Mouse (Mus musculus) heart, embryonic 14.5 days (tissue): Measurements from ENCODE around the gene Orc2. TPM values are rescaled to one million over a fixed set of nuclear protein-coding genes. Genes with fewer than 3 reads are reported as not detected.

Experiments used
- ATAC-seq: fragments of 200-750 bp; cut with Nextera tagmentation; 2 replicates; pipeline ENCODE4 v1.8.0; 2017; ENCODE audit warnings: low read depth, moderate TSS enrichment; ENCODE audit not compliant: insufficient number of reproducible peaks, insufficient read depth, low FRiP score
- H3K27ac ChIP-seq, 2 experiments: fragments of 200-500 bp in 1 of 2; fragments of 300-500 bp in 1 of 2; sonication (generic) in 1 of 2; replicated peaks in 1 of 2; 2 replicates each; pipeline ENCODE4 v1.5.1; 2012 to 2014; ENCODE audit warnings: low read depth in 2 of 2, low read length in 2 of 2, control low read depth in 1 of 2, mild to moderate bottlenecking in 1 of 2, mixed read lengths in 1 of 2; ENCODE audit not compliant: control insufficient read depth in 1 of 2, insufficient read depth in 1 of 2
- H3K27me3 ChIP-seq: fragments of 300-500 bp; sonication (generic); 2 replicates; pipeline ENCODE4 v1.6.1; 2014; ENCODE audit warnings: mild to moderate bottlenecking, low read length, control low read depth; ENCODE audit not compliant: control insufficient read depth, insufficient read depth
- H3K36me3 ChIP-seq: fragments of 300-500 bp; sonication (generic); 2 replicates; pipeline ENCODE4 v1.6.1; 2014; ENCODE audit warnings: mild to moderate bottlenecking, control low read depth, low read length, mixed read lengths; ENCODE audit not compliant: control insufficient read depth, insufficient read depth
- H3K4me1 ChIP-seq, 2 experiments: fragments of 200-500 bp in 1 of 2; fragments of 300-500 bp in 1 of 2; sonication (generic) in 1 of 2; 2 replicates each; pipeline ENCODE4 v1.6.1; 2012 to 2014; ENCODE audit warnings: low read length in 2 of 2, control low read depth in 1 of 2, mixed read lengths in 1 of 2; ENCODE audit not compliant: control insufficient read depth in 2 of 2, insufficient read depth in 2 of 2
- H3K4me2 ChIP-seq: fragments of 300-500 bp; sonication (generic); 2 replicates; pipeline ENCODE4 v1.6.1; 2014; ENCODE audit warnings: mild to moderate bottlenecking, low read length
- H3K4me3 ChIP-seq, 2 experiments: fragments of 200-500 bp in 1 of 2; fragments of 300-500 bp in 1 of 2; sonication (generic) in 1 of 2; 2 replicates each; pipeline ENCODE4 v1.5.1; 2012 to 2014; ENCODE audit warnings: low read length in 2 of 2, mild to moderate bottlenecking in 2 of 2, control low read depth in 1 of 2, low read depth in 1 of 2, moderate library complexity in 1 of 2; ENCODE audit not compliant: control insufficient read depth in 1 of 2, insufficient read depth in 1 of 2
- H3K9ac ChIP-seq: fragments of 300-500 bp; sonication (generic); 2 replicates; pipeline ENCODE4 v1.6.1; 2014; ENCODE audit warnings: mild to moderate bottlenecking, low read length
- H3K9me3 ChIP-seq: fragments of 300-500 bp; sonication (generic); 2 replicates; pipeline ENCODE4 v1.6.1; 2016; ENCODE audit warnings: low read length, control low read depth; ENCODE audit not compliant: control insufficient read depth
- WGBS: fragments of 180-500 bp; shearing (Covaris S2); extraction: QIAGEN DNeasy Blood & Tissue Kit; methylation state at CpG from one replicate; pipeline ENCODE4 v1.1.7; 2014; 5-methylcytosine and 5-hydroxymethylcytosine counted together
- polyA plus RNA-seq: library from polyadenylated mRNA; unstranded; fragments of >200 nt; fragmentation: Nextera tagmentation; extraction: Ambion mirVana; gene quantifications from 2 replicates; pipeline ENCODE4 v1.2.1, GENCODE M21; 2014

Gene Orc2
- polyA plus RNA-seq, 1 experiment from 2014 or later, result 18.8 TPM

- Histone ChIP-seq H3K9ac (no peak overlapping the region), H3K27ac (no peak overlapping the region), H3K4me2 (no peak overlapping the region), H3K36me3 (peaks cover 89% of the 10 kb centered on the region), H3K9me3 (no peaks in the 10 kb centered on the region), H3K4me1 (no peaks in the 10 kb centered on the region), H3K4me3 (no peak overlapping the region), H3K27me3 (no peaks in the 10 kb centered on the region)
- no peak for ATAC-seq
- 97% methylated on average over 6 of the region's 6 CpGs for WGBS
Observed at GRCm38 (mm10) chr1:58495603-58496002, 9.3 kb downstream of the Orc2 start.

DNA sequence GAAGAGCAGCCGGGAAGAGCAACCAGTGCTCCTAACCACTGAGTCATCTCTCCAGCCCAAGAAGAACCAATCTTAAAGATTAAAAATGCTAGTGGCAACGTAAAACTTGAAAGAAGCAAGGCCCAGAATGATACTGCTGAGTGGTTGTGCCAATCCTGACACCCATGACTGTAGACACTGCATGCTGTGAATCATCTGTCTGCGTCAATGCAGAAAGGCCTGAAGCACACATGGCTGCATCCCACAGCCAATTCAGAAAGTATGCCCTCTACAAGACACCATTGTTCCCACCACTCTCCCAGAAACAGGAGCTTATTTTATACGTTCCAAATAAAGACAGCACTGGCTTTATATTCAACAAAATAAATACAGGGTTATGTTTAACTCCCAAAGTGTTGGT is 22.3 kb downstream of the Orc2 start:
- Histone ChIP-seq H3K27me3 (no peaks in the 10 kb centered on the region), H3K9me3 (no peaks in the 10 kb centered on the region), H3K9ac (no peak overlapping the region), H3K4me3 (no peak overlapping the region), H3K4me2 (no peak overlapping the region), H3K27ac (no peak overlapping the region), H3K4me1 (no peaks in the 10 kb centered on the region), H3K36me3 (peaks cover 80% of the 10 kb centered on the region)
- ATAC-seq, result no peak
- 90% methylated on average over 4 of the region's 4 CpGs for WGBS

DNA sequence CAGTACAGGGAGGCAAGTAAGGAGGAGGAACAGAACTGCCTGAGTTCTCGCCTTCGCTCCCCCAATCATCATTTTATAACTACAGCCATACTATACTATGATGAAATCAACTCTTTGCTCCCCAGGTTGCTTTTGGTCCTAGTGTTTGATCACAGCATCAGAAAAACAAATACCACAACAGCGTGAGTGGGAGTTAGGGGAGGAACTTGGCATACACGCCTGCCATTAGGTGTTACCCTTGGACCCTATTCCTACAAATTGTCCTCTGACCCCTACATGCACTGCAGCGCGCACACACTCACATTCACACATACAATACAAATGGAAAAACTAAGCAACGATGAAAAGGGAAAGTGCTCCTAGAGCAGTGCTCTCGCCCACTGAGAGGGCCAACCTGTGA is 29.2 kb downstream of the Orc2 start:
- H3K9me3 ChIP-seq, result no peaks in the 10 kb centered on the region
- H3K36me3 ChIP-seq, result peaks cover 86% of the 10 kb centered on the region
- 97% methylated on average over 8 of the region's 8 CpGs for WGBS
- H3K9ac ChIP-seq, result no peak overlapping the region
- H3K4me3 ChIP-seq, result no peak overlapping the region
- no peak for ATAC-seq
- no peak overlapping the region for H3K27ac ChIP-seq
- no peaks in the 10 kb centered on the region for H3K27me3 ChIP-seq
- H3K4me2 ChIP-seq, result no peak overlapping the region
- H3K4me1 ChIP-seq, result no peaks in the 10 kb centered on the region

GRCm38 (mm10) chr1:58465561-58465960 is 39.3 kb downstream of the Orc2 start:
- Histone ChIP-seq H3K36me3 (peaks cover 92% of the 10 kb centered on the region), H3K27me3 (no peaks in the 10 kb centered on the region), H3K27ac (no peak overlapping the region), H3K4me3 (no peak overlapping the region), H3K4me1 (no peaks in the 10 kb centered on the region), H3K9me3 (no peaks in the 10 kb centered on the region), H3K4me2 (no peak overlapping the region), H3K9ac (no peak overlapping the region)
- ATAC-seq, result no peak
- 92% methylated on average over 4 of the region's 4 CpGs for WGBS

DNA sequence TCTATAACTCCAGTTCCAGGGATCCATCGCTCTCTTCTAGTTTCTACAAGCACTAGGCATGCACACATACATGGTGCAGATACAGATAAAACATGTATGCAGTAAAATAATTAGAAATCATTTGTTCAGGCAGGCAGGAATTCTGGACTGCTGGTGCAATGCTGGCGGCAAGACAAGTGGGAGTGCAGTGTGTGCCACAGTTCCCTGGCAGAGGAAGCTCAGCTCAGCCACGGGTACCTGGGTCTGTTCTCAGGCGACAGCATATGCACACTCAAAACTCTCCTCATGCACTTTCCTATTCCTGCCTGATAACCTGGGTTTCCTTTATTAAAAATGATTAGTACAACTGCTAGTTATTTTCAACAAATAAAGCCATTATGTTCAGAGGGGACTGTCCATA is 39.9 kb downstream of the Orc2 start:
- WGBS, result 92% methylated on average over 4 of the region's 4 CpGs
- no peak overlapping the region for H3K4me3 ChIP-seq
- no peak for ATAC-seq
- H3K27ac ChIP-seq, result no peak overlapping the region
- H3K9me3 ChIP-seq, result no peaks in the 10 kb centered on the region
- no peaks in the 10 kb centered on the region for H3K4me1 ChIP-seq
- H3K27me3 ChIP-seq, result no peaks in the 10 kb centered on the region
- H3K9ac ChIP-seq, result no peak overlapping the region
- H3K4me2 ChIP-seq, result no peak overlapping the region
- peaks cover 92% of the 10 kb centered on the region for H3K36me3 ChIP-seq

DNA sequence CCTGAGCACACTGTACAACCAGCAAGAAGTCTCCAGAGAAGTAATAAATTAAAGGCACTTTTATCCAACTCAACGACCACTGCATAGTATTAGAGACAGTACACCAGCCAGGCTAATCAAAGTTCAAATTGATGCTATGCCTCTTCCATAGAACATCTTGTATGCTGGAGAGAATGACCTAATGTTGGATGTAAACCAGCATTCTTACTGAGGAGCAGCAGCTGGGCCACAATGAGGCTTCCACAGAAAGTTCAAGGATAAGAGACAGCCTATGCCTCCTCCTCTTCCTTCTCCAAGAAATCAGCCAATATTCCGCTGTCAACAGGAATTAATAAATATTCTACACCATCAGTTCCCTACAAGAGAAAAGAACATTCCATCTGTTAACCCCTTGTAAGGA is 41.0 kb downstream of the Orc2 start:
- Histone ChIP-seq H3K4me2 (no peak overlapping the region), H3K27me3 (no peaks in the 10 kb centered on the region), H3K4me1 (no peaks in the 10 kb centered on the region), H3K9ac (no peak overlapping the region), H3K36me3 (peaks cover 92% of the 10 kb centered on the region), H3K4me3 (no peak overlapping the region), H3K9me3 (no peaks in the 10 kb centered on the region), H3K27ac (no peak overlapping the region)
- ATAC-seq, result no peak
- 76% methylated on average over 2 of the region's 2 CpGs for WGBS

DNA sequence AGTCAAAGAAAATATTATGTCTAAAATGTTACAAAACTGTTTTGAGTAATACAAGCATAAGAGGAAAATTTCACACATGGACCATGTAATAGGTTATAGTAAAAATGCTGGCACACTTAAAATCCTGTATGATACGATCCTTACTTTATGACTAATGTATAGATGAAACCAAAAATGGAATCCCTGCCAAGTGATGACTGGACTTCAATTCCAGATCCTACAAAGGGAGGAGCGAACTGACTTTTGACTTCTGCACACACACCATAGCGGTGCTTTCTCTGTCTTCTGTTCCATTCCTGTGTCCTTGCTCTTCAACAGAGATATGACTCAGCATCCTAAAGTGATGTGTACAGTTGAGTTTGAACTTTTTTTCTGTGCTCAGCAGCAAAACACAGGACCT is 44.3 kb downstream of the Orc2 start:
- WGBS, result 97% methylated on average over 3 of the region's 3 CpGs
- H3K36me3 ChIP-seq, result peaks cover 100% of the 10 kb centered on the region
- no peak for ATAC-seq
- H3K9ac ChIP-seq, result no peak overlapping the region
- H3K9me3 ChIP-seq, result no peaks in the 10 kb centered on the region
- no peak overlapping the region for H3K27ac ChIP-seq
- H3K4me1 ChIP-seq, result peaks cover 3 to 4% of the 10 kb centered on the region in 2 experiments; a peak in 3 of 4 replicates
- no peak overlapping the region for H3K4me3 ChIP-seq
- H3K4me2 ChIP-seq, result no peak overlapping the region
- H3K27me3 ChIP-seq, result no peaks in the 10 kb centered on the region

DNA sequence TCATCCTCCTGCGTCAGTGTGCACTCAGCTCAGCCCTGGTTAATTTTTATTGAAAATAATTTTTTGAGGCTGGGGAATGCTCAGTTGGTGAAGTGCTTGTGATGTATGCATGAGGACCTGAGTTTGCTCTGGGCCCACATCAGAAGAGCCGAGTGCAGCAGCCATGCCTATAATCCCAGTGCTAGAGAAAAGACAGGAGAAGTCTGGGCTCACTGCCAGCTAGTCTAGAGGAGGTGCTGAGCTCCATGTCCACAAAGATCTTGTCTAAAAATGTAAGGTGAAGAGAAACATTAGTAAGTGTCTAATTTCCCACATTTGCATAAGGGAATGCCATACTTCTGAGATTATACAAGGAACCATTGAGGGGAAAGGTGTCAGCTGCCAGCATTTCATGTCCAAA is 46.0 kb downstream of the Orc2 start:
- Histone ChIP-seq H3K4me2 (no peak overlapping the region), H3K36me3 (peaks cover 99% of the 10 kb centered on the region), H3K27me3 (no peaks in the 10 kb centered on the region), H3K9me3 (no peaks in the 10 kb centered on the region), H3K4me1 (peaks cover 3 to 4% of the 10 kb centered on the region in 2 experiments; a peak in 3 of 4 replicates), H3K27ac (peak overlapping the region in 1 of 2 experiments; percentile 49; a peak in 2 of 4 replicates), H3K9ac (no peak overlapping the region), H3K4me3 (no peak overlapping the region)
- 28% methylated on average over 2 of the region's 2 CpGs for WGBS
- ATAC-seq, result no peak
